Mouse (Mus musculus): ENCODE measurements around the gene Wwc1. TPM values are rescaled to one million over a fixed set of nuclear protein-coding genes. Genes with fewer than 3 reads are reported as not detected.
A peak's percentile ranks its signal among the peaks of the same experiment; 100 is the strongest.

The Wwc1 gene
- polyA plus RNA-seq, 1 experiment from 2014 or later: 10.3 TPM

GRCm38 (mm10) chr11:35933402-35934085 lies 46.8 kb downstream of the Wwc1 start:
- DNase-seq (peak; percentile 59), ATAC-seq (ENCODE audit: low FRiP score, low TSS enrichment) (peak; percentile 63)
- H3K9ac ChIP-seq (replicated peaks; ENCODE audit: low read length): no peak overlapping the region
- H3K9me3 ChIP-seq (ENCODE audit: control insufficient read depth, low read length): no peaks in the 10 kb centered on the region
- H3K4me3 ChIP-seq (replicated peaks; ENCODE audit: low read depth, low read length): no peak overlapping the region
- no peaks in the 10 kb centered on the region for H3K36me3 ChIP-seq (ENCODE audit: control insufficient read depth, insufficient read depth, low read length)
- peak overlapping the region; percentile 29 for H3K4me2 ChIP-seq (ENCODE audit: low read length)
- H3K27ac ChIP-seq (replicated peaks; ENCODE audit: low read depth, low read length): peak overlapping the region; percentile 49; the same call in 1 of the 2 replicates
- WGBS: 4% methylated on average over 14 of the region's 14 CpGs
- H3K4me1 ChIP-seq (ENCODE audit: control insufficient read depth, insufficient read depth, low read length): peaks cover 12% of the 10 kb centered on the region; the same call in 1 of the 2 replicates
- H3K27me3 ChIP-seq (ENCODE audit: control insufficient read depth, insufficient read depth, low read length): no peaks in the 10 kb centered on the region

GRCm38 (mm10) chr11:35932121-35932885 lies 48.0 kb downstream of the Wwc1 start:
- no peak for ATAC-seq (ENCODE audit: low FRiP score, low TSS enrichment)
- Histone ChIP-seq H3K27ac (replicated peaks; ENCODE audit: low read depth, low read length) (0 out of 2 replicates have a peak overlapping the region, but pooled peaks have one; percentile 26), H3K36me3 (ENCODE audit: control insufficient read depth, insufficient read depth, low read length) (no peaks in the 10 kb centered on the region), H3K4me3 (replicated peaks; ENCODE audit: low read depth, low read length) (no peak overlapping the region), H3K27me3 (ENCODE audit: control insufficient read depth, insufficient read depth, low read length) (no peaks in the 10 kb centered on the region), H3K4me2 (ENCODE audit: low read length) (no peak overlapping the region), H3K4me1 (ENCODE audit: control insufficient read depth, insufficient read depth, low read length) (peaks cover 16% of the 10 kb centered on the region), H3K9me3 (ENCODE audit: control insufficient read depth, low read length) (no peaks in the 10 kb centered on the region), H3K9ac (replicated peaks; ENCODE audit: low read length) (no peak overlapping the region)
- 81% methylated on average over 14 of the region's 14 CpGs for WGBS
- no peak for DNase-seq

GRCm38 (mm10) chr11:35930511-35931060 lies 49.7 kb downstream of the Wwc1 start:
- no peak for ATAC-seq (ENCODE audit: low FRiP score, low TSS enrichment)
- Histone ChIP-seq H3K4me2 (ENCODE audit: low read length) (no peak overlapping the region), H3K4me1 (ENCODE audit: control insufficient read depth, insufficient read depth, low read length) (peaks cover 16% of the 10 kb centered on the region), H3K36me3 (ENCODE audit: control insufficient read depth, insufficient read depth, low read length) (no peaks in the 10 kb centered on the region), H3K27me3 (ENCODE audit: control insufficient read depth, insufficient read depth, low read length) (no peaks in the 10 kb centered on the region), H3K4me3 (replicated peaks; ENCODE audit: low read depth, low read length) (no peak overlapping the region), H3K9ac (replicated peaks; ENCODE audit: low read length) (no peak overlapping the region), H3K27ac (replicated peaks; ENCODE audit: low read depth, low read length) (no peak overlapping the region), H3K9me3 (ENCODE audit: control insufficient read depth, low read length) (no peaks in the 10 kb centered on the region)
- WGBS: 89% methylated on average over 6 of the region's 6 CpGs
- no peak for DNase-seq

- ATAC-seq (ENCODE audit: low FRiP score, low TSS enrichment) (no peak), DNase-seq (no peak)
- Histone ChIP-seq H3K27me3 (ENCODE audit: control insufficient read depth, insufficient read depth, low read length) (no peaks in the 10 kb centered on the region), H3K4me3 (replicated peaks; ENCODE audit: low read depth, low read length) (no peak overlapping the region), H3K27ac (replicated peaks; ENCODE audit: low read depth, low read length) (no peak overlapping the region), H3K9ac (replicated peaks; ENCODE audit: low read length) (no peak overlapping the region), H3K9me3 (ENCODE audit: control insufficient read depth, low read length) (no peaks in the 10 kb centered on the region), H3K4me1 (ENCODE audit: control insufficient read depth, insufficient read depth, low read length) (peaks cover 8% of the 10 kb centered on the region), H3K36me3 (ENCODE audit: control insufficient read depth, insufficient read depth, low read length) (no peaks in the 10 kb centered on the region), H3K4me2 (ENCODE audit: low read length) (no peak overlapping the region)
- 94% methylated on average over 12 of the region's 12 CpGs for WGBS
Measured at GRCm38 (mm10) chr11:35928453-35928852, 51.9 kb downstream of the Wwc1 start.

GRCm38 (mm10) chr11:35927309-35927708 lies 53.0 kb downstream of the Wwc1 start:
- 18% methylated on average over 14 of the region's 14 CpGs for WGBS
- ATAC-seq (ENCODE audit: low FRiP score, low TSS enrichment) (peak; percentile 85), DNase-seq (peak; percentile 67)
- Histone ChIP-seq H3K27me3 (ENCODE audit: control insufficient read depth, insufficient read depth, low read length) (no peaks in the 10 kb centered on the region), H3K36me3 (ENCODE audit: control insufficient read depth, insufficient read depth, low read length) (no peaks in the 10 kb centered on the region), H3K4me1 (ENCODE audit: control insufficient read depth, insufficient read depth, low read length) (peaks cover 4% of the 10 kb centered on the region; the same call in 1 of the 2 replicates), H3K27ac (replicated peaks; ENCODE audit: low read depth, low read length) (peak overlapping the region; percentile 68; the same call in 1 of the 2 replicates), H3K4me2 (ENCODE audit: low read length) (peak overlapping the region; percentile 4; the same call in 1 of the 2 replicates), H3K9me3 (ENCODE audit: control insufficient read depth, low read length) (no peaks in the 10 kb centered on the region), H3K9ac (replicated peaks; ENCODE audit: low read length) (no peak overlapping the region), H3K4me3 (replicated peaks; ENCODE audit: low read depth, low read length) (no peak overlapping the region)

GRCm38 (mm10) chr11:35925592-35925991 lies 54.7 kb downstream of the Wwc1 start:
- DNase-seq: no peak
- peaks cover 16% of the 10 kb centered on the region; the same call in 1 of the 2 replicates for H3K4me1 ChIP-seq (ENCODE audit: control insufficient read depth, insufficient read depth, low read length)
- no peak overlapping the region for H3K4me3 ChIP-seq (replicated peaks; ENCODE audit: low read depth, low read length)
- no peak overlapping the region for H3K9ac ChIP-seq (replicated peaks; ENCODE audit: low read length)
- no peaks in the 10 kb centered on the region for H3K9me3 ChIP-seq (ENCODE audit: control insufficient read depth, low read length)
- no peak overlapping the region for H3K4me2 ChIP-seq (ENCODE audit: low read length)
- ATAC-seq (ENCODE audit: low FRiP score, low TSS enrichment): no peak
- no peak overlapping the region for H3K27ac ChIP-seq (replicated peaks; ENCODE audit: low read depth, low read length)
- no peaks in the 10 kb centered on the region for H3K27me3 ChIP-seq (ENCODE audit: control insufficient read depth, insufficient read depth, low read length)
- no peaks in the 10 kb centered on the region for H3K36me3 ChIP-seq (ENCODE audit: control insufficient read depth, insufficient read depth, low read length)
- WGBS: 89% methylated on average over 7 of the region's 7 CpGs

- peaks cover 16% of the 10 kb centered on the region; the same call in 1 of the 2 replicates for H3K4me1 ChIP-seq (ENCODE audit: control insufficient read depth, insufficient read depth, low read length)
- 29% methylated on average over 12 of the region's 12 CpGs for WGBS
- H3K9ac ChIP-seq (replicated peaks; ENCODE audit: low read length): no peak overlapping the region
- H3K4me3 ChIP-seq (replicated peaks; ENCODE audit: low read depth, low read length): no peak overlapping the region
- no peaks in the 10 kb centered on the region for H3K27me3 ChIP-seq (ENCODE audit: control insufficient read depth, insufficient read depth, low read length)
- no peaks in the 10 kb centered on the region for H3K9me3 ChIP-seq (ENCODE audit: control insufficient read depth, low read length)
- H3K27ac ChIP-seq (replicated peaks; ENCODE audit: low read depth, low read length): no peak overlapping the region
- no peak overlapping the region for H3K4me2 ChIP-seq (ENCODE audit: low read length)
- DNase-seq (peak; percentile 64), ATAC-seq (ENCODE audit: low FRiP score, low TSS enrichment) (0 out of 2 replicates have a peak, but pooled peaks have one; percentile 32)
- H3K36me3 ChIP-seq (ENCODE audit: control insufficient read depth, insufficient read depth, low read length): no peaks in the 10 kb centered on the region
Measured at GRCm38 (mm10) chr11:35922205-35922873, 58.0 kb downstream of the Wwc1 start.

- no peak for ATAC-seq (ENCODE audit: low FRiP score, low TSS enrichment)
- 86% methylated on average over 5 of the region's 5 CpGs for WGBS
- DNase-seq: no peak
- H3K27ac ChIP-seq (replicated peaks; ENCODE audit: low read depth, low read length): peak overlapping the region; percentile 49; the same call in 1 of the 2 replicates
- H3K4me3 ChIP-seq (replicated peaks; ENCODE audit: low read depth, low read length): no peak overlapping the region
- H3K36me3 ChIP-seq (ENCODE audit: control insufficient read depth, insufficient read depth, low read length): no peaks in the 10 kb centered on the region
- H3K9me3 ChIP-seq (ENCODE audit: control insufficient read depth, low read length): no peaks in the 10 kb centered on the region
- H3K9ac ChIP-seq (replicated peaks; ENCODE audit: low read length): no peak overlapping the region
- H3K27me3 ChIP-seq (ENCODE audit: control insufficient read depth, insufficient read depth, low read length): no peaks in the 10 kb centered on the region
- no peak overlapping the region for H3K4me2 ChIP-seq (ENCODE audit: low read length)
- H3K4me1 ChIP-seq (ENCODE audit: control insufficient read depth, insufficient read depth, low read length): peaks cover 18% of the 10 kb centered on the region; the same call in 1 of the 2 replicates
Measured at GRCm38 (mm10) chr11:35920776-35921175, 59.6 kb downstream of the Wwc1 start.
